Mouse (Mus musculus): ENCODE measurements around the gene Strn3. TPM values are rescaled to one million over a fixed set of nuclear protein-coding genes. Genes with fewer than 3 reads are reported as not detected.

Gene Strn3
- polyA plus RNA-seq, 1 experiment from 2014 or later, result 60.4 TPM

DNA sequence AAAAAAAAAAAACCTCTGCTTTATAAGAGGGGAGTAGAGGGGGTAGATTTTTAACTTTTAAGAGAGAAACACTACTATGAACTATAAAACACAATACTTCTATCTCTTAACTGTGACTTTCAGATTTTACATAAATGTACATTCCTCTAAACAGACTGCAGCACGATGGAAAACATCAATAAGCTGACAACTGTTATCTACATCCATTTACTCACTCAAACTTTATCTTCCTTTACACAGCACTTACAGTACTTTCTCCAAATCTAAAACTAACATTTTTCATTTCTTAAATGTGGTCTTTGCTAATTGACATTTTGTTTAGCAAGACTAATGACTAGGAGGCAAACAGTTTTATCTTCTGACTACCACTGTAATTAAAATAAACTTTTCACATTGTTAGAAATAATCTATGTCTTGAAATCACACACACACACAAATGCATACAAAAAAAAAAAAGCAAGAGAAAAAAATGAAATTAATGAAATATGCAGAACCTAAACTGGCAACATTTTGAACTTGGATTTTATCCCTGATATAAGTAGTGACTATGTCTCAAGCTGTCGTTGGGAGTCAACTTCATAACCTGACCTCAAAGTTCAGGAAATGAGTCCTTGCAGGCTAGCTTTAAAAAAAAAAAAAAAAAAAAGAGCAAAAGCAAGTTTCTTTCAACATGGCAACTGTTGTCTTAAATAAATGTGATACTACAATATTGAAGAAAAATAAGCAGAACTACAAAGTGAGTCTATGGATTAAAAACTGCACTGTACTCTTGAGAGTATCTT, 54.8 kb downstream of the Strn3 start:
- no peak overlapping the region for H3K27ac ChIP-seq (replicated peaks)
- no peaks in the 10 kb centered on the region for H3K36me3 ChIP-seq
- 86% methylated on average over 2 of the region's 2 CpGs for WGBS
- H3K4me3 ChIP-seq, result no peak overlapping the region
- no peaks in the 10 kb centered on the region for H3K9me3 ChIP-seq
- H3K27me3 ChIP-seq, result no peaks in the 10 kb centered on the region
- no peaks in the 10 kb centered on the region for H3K4me1 ChIP-seq
- no peak overlapping the region for H3K9ac ChIP-seq (replicated peaks)
- H3K4me2 ChIP-seq (replicated peaks), result no peak overlapping the region
- ATAC-seq (ENCODE audit: low FRiP score, low read depth), result no peak

DNA sequence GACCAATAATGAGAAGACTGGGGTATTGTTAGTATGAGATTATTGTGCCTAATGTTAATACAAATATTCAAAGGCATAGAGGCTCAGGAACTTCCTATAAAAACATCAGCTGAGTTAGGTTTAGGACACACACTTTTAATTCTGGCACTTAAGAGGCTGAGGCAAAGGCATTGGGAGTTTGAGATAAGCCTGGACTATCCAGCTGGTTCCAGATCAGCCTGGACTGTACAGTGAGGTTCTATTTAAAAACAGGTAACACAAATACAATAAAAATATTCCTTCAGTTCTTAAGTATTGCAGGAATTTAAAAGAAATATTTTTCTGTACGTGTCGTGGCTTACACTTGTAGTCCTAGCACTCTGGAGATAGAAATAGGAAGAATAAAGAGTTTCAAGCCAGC, 55.4 kb downstream of the Strn3 start:
- Histone ChIP-seq H3K4me1 (no peaks in the 10 kb centered on the region), H3K9me3 (no peaks in the 10 kb centered on the region), H3K27me3 (no peaks in the 10 kb centered on the region), H3K4me3 (no peak overlapping the region), H3K4me2 (replicated peaks) (no peak overlapping the region), H3K9ac (replicated peaks) (no peak overlapping the region), H3K27ac (replicated peaks) (no peak overlapping the region), H3K36me3 (no peaks in the 10 kb centered on the region)
- ATAC-seq (ENCODE audit: low FRiP score, low read depth), result no peak
- WGBS, result 93% methylated on average over 2 of the region's 2 CpGs

- Histone ChIP-seq H3K9me3 (no peaks in the 10 kb centered on the region), H3K4me1 (no peaks in the 10 kb centered on the region), H3K9ac (replicated peaks) (no peak overlapping the region), H3K4me3 (no peak overlapping the region), H3K36me3 (no peaks in the 10 kb centered on the region), H3K27me3 (no peaks in the 10 kb centered on the region), H3K27ac (replicated peaks) (no peak overlapping the region), H3K4me2 (replicated peaks) (no peak overlapping the region)
- ATAC-seq (ENCODE audit: low FRiP score, low read depth), result no peak
- WGBS, result 90% methylated on average over 4 of the region's 4 CpGs
Observed at GRCm38 (mm10) chr12:51633481-51633880, 58.2 kb downstream of the Strn3 start.

- H3K4me3 ChIP-seq, result no peak overlapping the region
- H3K27me3 ChIP-seq, result no peaks in the 10 kb centered on the region
- H3K36me3 ChIP-seq, result peaks cover 24% of the 10 kb centered on the region; the same call in 1 of the 2 replicates
- H3K9ac ChIP-seq (replicated peaks), result no peak overlapping the region
- H3K4me1 ChIP-seq, result no peaks in the 10 kb centered on the region
- no peaks in the 10 kb centered on the region for H3K9me3 ChIP-seq
- ATAC-seq (ENCODE audit: low FRiP score, low read depth), result no peak
- H3K27ac ChIP-seq (replicated peaks), result no peak overlapping the region
- no peak overlapping the region for H3K4me2 ChIP-seq (replicated peaks)
Observed at GRCm38 (mm10) chr12:51623366-51623694, 68.4 kb downstream of the Strn3 start.

DNA sequence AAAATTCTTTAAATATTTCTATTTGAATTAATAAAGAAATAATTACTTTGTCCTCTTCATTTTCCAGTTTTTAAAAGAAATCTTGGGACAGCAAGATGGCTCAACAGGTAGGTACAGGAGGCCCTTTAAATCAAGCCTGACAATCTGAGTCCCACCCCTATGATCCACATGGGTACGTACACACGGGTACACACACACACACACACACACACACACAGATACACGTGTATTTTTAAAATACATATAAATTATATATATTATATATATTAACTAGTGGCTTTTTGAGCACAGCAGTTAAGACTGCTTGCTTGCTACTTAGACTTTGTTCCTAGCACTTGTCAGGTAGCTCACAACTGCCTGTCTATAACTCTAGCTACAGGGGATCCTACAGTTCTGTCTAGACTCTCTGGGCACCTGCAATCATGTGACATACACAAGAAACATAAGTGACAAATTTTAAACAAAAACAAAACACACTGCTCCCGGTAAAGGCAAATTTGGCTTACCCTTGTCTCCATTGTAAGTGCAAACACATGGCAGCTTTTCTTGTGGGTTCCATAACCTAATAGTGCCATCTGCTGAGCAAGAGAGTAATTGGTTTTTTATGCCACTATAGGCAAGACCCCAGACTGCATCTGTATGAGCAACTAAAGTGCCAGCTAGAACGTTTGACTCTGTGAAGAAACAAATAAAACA, 68.9 kb downstream of the Strn3 start:
- H3K36me3 ChIP-seq, result peaks cover 28% of the 10 kb centered on the region; the same call in 1 of the 2 replicates
- H3K4me1 ChIP-seq, result no peaks in the 10 kb centered on the region
- peak; percentile 54; the same call in 1 of the 2 replicates for ATAC-seq (ENCODE audit: low FRiP score, low read depth)
- H3K9ac ChIP-seq (replicated peaks), result no peak overlapping the region
- H3K27me3 ChIP-seq, result no peaks in the 10 kb centered on the region
- H3K4me3 ChIP-seq, result no peak overlapping the region
- 84% methylated on average over 5 of the region's 5 CpGs for WGBS
- no peaks in the 10 kb centered on the region for H3K9me3 ChIP-seq
- no peak overlapping the region for H3K4me2 ChIP-seq (replicated peaks)
- H3K27ac ChIP-seq (replicated peaks), result no peak overlapping the region

GRCm38 (mm10) chr12:51621161-51621560, 70.5 kb downstream of the Strn3 start:
- no peak for ATAC-seq (ENCODE audit: low FRiP score, low read depth)
- Histone ChIP-seq H3K9ac (replicated peaks) (no peak overlapping the region), H3K4me1 (no peaks in the 10 kb centered on the region), H3K9me3 (no peaks in the 10 kb centered on the region), H3K4me3 (no peak overlapping the region), H3K27ac (replicated peaks) (no peak overlapping the region), H3K4me2 (replicated peaks) (no peak overlapping the region), H3K36me3 (peaks cover 36% of the 10 kb centered on the region), H3K27me3 (no peaks in the 10 kb centered on the region)
- 99% methylated on average over 5 of the region's 5 CpGs for WGBS

DNA sequence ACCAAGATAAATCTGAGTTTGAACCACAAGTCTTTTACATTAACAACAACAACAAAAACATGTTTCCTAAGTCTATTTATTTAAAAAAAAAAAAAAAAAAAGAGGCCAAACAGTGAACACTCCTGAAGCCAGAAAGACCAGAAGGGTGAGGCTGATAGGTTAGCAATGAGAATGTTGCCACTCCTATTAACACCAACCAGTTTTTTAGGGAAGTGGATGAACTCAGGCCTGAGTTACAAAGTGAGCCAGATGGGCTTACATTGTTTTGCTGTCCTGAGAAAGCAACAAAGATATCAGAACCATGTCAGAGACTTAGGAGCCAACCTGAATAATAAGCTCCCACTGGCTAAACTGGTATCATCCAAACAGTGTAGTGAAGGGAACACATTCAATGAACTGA, 71.1 kb downstream of the Strn3 start:
- Histone ChIP-seq H3K4me1 (no peaks in the 10 kb centered on the region), H3K4me3 (no peak overlapping the region), H3K4me2 (replicated peaks) (no peak overlapping the region), H3K27ac (replicated peaks) (no peak overlapping the region), H3K9ac (replicated peaks) (no peak overlapping the region), H3K36me3 (peaks cover 38% of the 10 kb centered on the region), H3K9me3 (no peaks in the 10 kb centered on the region), H3K27me3 (no peaks in the 10 kb centered on the region)
- ATAC-seq (ENCODE audit: low FRiP score, low read depth), result no peak

DNA sequence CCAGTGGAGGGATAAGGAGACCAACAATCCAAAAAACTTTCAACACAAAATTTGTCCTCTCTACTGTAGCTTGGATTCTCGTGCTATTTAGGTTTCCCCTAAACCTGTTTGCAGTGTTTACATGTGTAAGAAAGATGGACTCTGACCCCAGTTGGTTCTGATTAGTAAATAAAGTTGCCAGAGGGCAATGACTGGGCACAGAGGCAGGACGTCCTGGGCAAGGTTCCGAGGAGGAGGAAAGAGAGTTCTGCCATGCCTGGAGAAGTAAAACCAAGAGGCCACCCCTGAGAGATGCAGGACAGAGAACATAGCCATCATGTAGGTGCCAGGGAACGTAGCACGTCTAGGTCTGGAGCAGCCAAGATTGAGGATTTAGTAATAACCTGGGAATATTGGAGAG, 79.3 kb downstream of the Strn3 start:
- no peak for ATAC-seq (ENCODE audit: low FRiP score, low read depth)
- Histone ChIP-seq H3K27ac (replicated peaks) (no peak overlapping the region), H3K9me3 (no peaks in the 10 kb centered on the region), H3K27me3 (no peaks in the 10 kb centered on the region), H3K9ac (replicated peaks) (no peak overlapping the region), H3K4me1 (no peaks in the 10 kb centered on the region), H3K4me3 (no peak overlapping the region), H3K4me2 (replicated peaks) (no peak overlapping the region), H3K36me3 (peaks cover 54% of the 10 kb centered on the region)
- 95% methylated on average over 5 of the region's 5 CpGs for WGBS

GRCm38 (mm10) chr12:51606138-51606537, 85.6 kb downstream of the Strn3 start:
- Histone ChIP-seq H3K9ac (replicated peaks) (no peak overlapping the region), H3K4me3 (no peak overlapping the region), H3K4me1 (no peaks in the 10 kb centered on the region), H3K36me3 (peaks cover 33% of the 10 kb centered on the region), H3K27ac (replicated peaks) (no peak overlapping the region), H3K9me3 (no peaks in the 10 kb centered on the region), H3K27me3 (no peaks in the 10 kb centered on the region), H3K4me2 (replicated peaks) (no peak overlapping the region)
- ATAC-seq (ENCODE audit: low FRiP score, low read depth), result no peak
- 91% methylated on average over 4 of the region's 4 CpGs for WGBS

- H3K27ac ChIP-seq (replicated peaks), result no peak overlapping the region
- H3K36me3 ChIP-seq, result peaks cover 26% of the 10 kb centered on the region
- H3K4me1 ChIP-seq, result no peaks in the 10 kb centered on the region
- H3K9ac ChIP-seq (replicated peaks), result no peak overlapping the region
- no peak for ATAC-seq (ENCODE audit: low FRiP score, low read depth)
- 90% methylated on average over 10 of the region's 10 CpGs for WGBS
- no peaks in the 10 kb centered on the region for H3K9me3 ChIP-seq
- H3K4me3 ChIP-seq, result no peak overlapping the region
- no peaks in the 10 kb centered on the region for H3K27me3 ChIP-seq
- H3K4me2 ChIP-seq (replicated peaks), result no peak overlapping the region
Observed at GRCm38 (mm10) chr12:51603306-51603705, 88.4 kb downstream of the Strn3 start.

- Histone ChIP-seq H3K27ac (replicated peaks) (no peak overlapping the region), H3K4me3 (peak overlapping the region; percentile 58), H3K27me3 (peaks cover 48% of the 10 kb centered on the region), H3K4me2 (replicated peaks) (peak overlapping the region; percentile 99), H3K9ac (replicated peaks) (peak overlapping the region; percentile 68; the same call in 1 of the 2 replicates), H3K9me3 (no peaks in the 10 kb centered on the region), H3K4me1 (peaks cover 20% of the 10 kb centered on the region), H3K36me3 (no peaks in the 10 kb centered on the region)
- WGBS, result 2% methylated on average over 18 of the region's 18 CpGs
- no peak for ATAC-seq (ENCODE audit: low FRiP score, low read depth)
Observed at GRCm38 (mm10) chr12:51594030-51594470, 97.6 kb downstream of the Strn3 start.

DNA sequence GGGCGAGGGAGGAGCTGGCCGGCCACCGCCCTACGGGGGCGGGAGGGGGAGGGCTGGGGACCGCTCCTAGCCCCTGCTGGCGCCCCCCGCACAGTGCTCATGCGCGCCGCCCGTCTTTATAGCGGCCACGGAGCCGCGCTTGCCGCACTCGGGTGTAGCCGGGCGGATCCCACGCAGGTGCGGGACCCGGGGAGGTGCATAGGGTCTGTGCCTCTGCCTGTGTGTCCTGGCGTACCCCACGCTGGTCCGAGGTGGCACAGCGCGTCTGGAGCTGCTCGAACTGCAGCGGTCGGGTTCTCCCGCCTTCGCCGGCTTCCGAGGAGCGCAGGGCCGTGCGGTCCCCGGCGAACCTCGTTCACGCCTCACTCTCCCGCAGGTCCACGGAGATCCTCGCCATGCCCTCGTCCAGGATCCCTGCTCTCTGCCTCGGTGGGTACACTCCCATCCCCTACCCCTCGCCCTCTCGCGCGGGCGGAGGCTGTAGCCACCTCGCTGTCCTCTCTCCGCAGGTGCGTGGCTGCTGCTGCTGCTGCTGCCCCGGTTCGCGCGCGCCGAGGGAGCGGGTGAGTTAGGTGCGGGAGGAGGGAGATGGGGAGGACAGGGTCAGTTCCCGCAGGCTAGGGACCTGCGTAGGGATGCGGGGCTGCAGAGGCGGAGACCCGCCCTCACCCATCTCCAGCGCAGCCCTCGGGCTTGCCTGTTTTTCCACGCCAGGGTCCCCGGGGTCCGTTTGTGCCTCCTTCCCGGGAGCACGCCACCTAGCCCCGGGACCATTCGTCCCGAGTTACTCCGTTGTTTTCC, 98.3 kb downstream of the Strn3 start, which contains the start of gene Coch:
Coch (plus strand) TSS at position 113 of the 801 bp plus-strand sequence.
- H3K9ac ChIP-seq (replicated peaks), result peak within 1 kb of the TSS; percentile 68
- peaks cover 48% of the 10 kb centered on the region for H3K27me3 ChIP-seq
- H3K4me3 ChIP-seq, result peak within 1 kb of the TSS; percentile 58
- WGBS, result under 1% methylated on average over 78 of the region's 79 CpGs
- no peaks in the 10 kb centered on the region for H3K36me3 ChIP-seq
- peak within 1 kb of the TSS; percentile 99 for H3K4me2 ChIP-seq (replicated peaks)
- H3K9me3 ChIP-seq, result no peaks in the 10 kb centered on the region
- no peak within 1 kb of the TSS for H3K27ac ChIP-seq (replicated peaks)
- peaks cover 20% of the 10 kb centered on the region for H3K4me1 ChIP-seq
- peak; percentile 86 for ATAC-seq (ENCODE audit: low FRiP score, low read depth)

All from midbrain, embryonic 12.5 days (tissue).